Mouse (Mus musculus): Measurements from ENCODE around the gene Gm14862. TPM values are rescaled to one million over a fixed set of nuclear protein-coding genes. Genes with fewer than 3 reads are reported as not detected.
A peak's percentile ranks its signal among the peaks of the same experiment; 100 is the strongest.

The Gm14862 gene
- polyA plus RNA-seq, 1 experiment from 2014 or later: 0.47 TPM

- no peak overlapping the region for H3K4me3 ChIP-seq
- 46% methylated on average over 3 of the region's 3 CpGs for WGBS
- H3K9ac ChIP-seq: no peak overlapping the region
- no peaks in the 10 kb centered on the region for H3K9me3 ChIP-seq
- peak overlapping the region; percentile 69; the same call in 1 of the 2 replicates for H3K4me2 ChIP-seq
- no peak for ATAC-seq (ENCODE audit: extremely low read depth, insufficient number of reproducible peaks, low FRiP score, low TSS enrichment)
- H3K27me3 ChIP-seq (replicated peaks): no peaks in the 10 kb centered on the region; the same call in 1 of the 2 replicates
- 0 out of 2 replicates have a peak overlapping the region, but pooled peaks have one; percentile 59 for H3K27ac ChIP-seq (replicated peaks)
- no peaks in the 10 kb centered on the region for H3K36me3 ChIP-seq
- no peaks in the 10 kb centered on the region; the same call in 1 of the 2 replicates for H3K4me1 ChIP-seq
Observed at GRCm38 (mm10) chrX:9271112-9271511, 14.4 kb upstream of the Gm14862 start.

DNA sequence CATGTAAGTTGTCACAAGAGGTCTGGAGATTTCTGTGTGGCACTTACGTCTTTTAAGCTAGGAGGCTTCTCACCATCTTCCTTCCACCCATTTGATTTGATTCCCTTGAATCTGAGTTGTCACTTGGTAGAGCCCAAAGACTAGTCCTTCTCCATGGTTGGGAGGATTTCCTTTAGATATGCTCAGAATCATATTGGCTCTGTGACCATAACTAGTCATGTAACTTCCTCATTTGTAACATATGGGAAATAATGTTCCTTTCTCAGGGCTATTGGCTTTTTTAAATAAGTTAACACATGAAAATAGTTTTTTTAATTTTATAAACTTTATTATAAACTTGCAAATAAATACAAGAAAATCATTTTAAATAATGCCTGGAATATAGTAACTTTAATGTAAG, 2.6 kb upstream of the Gm14862 start:
- Histone ChIP-seq H3K27me3 (replicated peaks) (no peaks in the 10 kb centered on the region), H3K4me1 (no peaks in the 10 kb centered on the region), H3K9ac (no peak overlapping the region), H3K4me3 (no peak overlapping the region), H3K4me2 (no peak overlapping the region), H3K27ac (replicated peaks) (no peak overlapping the region), H3K9me3 (no peaks in the 10 kb centered on the region), H3K36me3 (no peaks in the 10 kb centered on the region)
- ATAC-seq (ENCODE audit: extremely low read depth, insufficient number of reproducible peaks, low FRiP score, low TSS enrichment): no peak
- 69% methylated on average over 1 of the region's 1 CpGs for WGBS

GRCm38 (mm10) chrX:9257831-9258230, 1.1 kb upstream of the Gm14862 start:
- 75% methylated on average over 7 of the region's 7 CpGs for WGBS
- H3K9ac ChIP-seq: no peak overlapping the region
- H3K4me2 ChIP-seq: no peak overlapping the region
- ATAC-seq (ENCODE audit: extremely low read depth, insufficient number of reproducible peaks, low FRiP score, low TSS enrichment): no peak
- H3K27ac ChIP-seq (replicated peaks): no peak overlapping the region
- H3K4me3 ChIP-seq: no peak overlapping the region
- H3K27me3 ChIP-seq (replicated peaks): no peaks in the 10 kb centered on the region
- no peaks in the 10 kb centered on the region for H3K9me3 ChIP-seq
- H3K4me1 ChIP-seq: no peaks in the 10 kb centered on the region
- H3K36me3 ChIP-seq: no peaks in the 10 kb centered on the region

GRCm38 (mm10) chrX:9254901-9255300, 1.8 kb downstream of the Gm14862 start:
- ATAC-seq (ENCODE audit: extremely low read depth, insufficient number of reproducible peaks, low FRiP score, low TSS enrichment): no peak
- H3K4me1 ChIP-seq: no peaks in the 10 kb centered on the region
- no peak overlapping the region for H3K9ac ChIP-seq
- no peaks in the 10 kb centered on the region for H3K27me3 ChIP-seq (replicated peaks)
- 73% methylated on average over 3 of the region's 3 CpGs for WGBS
- H3K27ac ChIP-seq (replicated peaks): no peak overlapping the region
- H3K36me3 ChIP-seq: no peaks in the 10 kb centered on the region
- no peak overlapping the region for H3K4me3 ChIP-seq
- no peaks in the 10 kb centered on the region for H3K9me3 ChIP-seq
- peak overlapping the region; percentile 27; the same call in 1 of the 2 replicates for H3K4me2 ChIP-seq

GRCm38 (mm10) chrX:9253990-9254389, 2.7 kb downstream of the Gm14862 start:
- Histone ChIP-seq H3K4me2 (no peak overlapping the region), H3K27me3 (replicated peaks) (no peaks in the 10 kb centered on the region), H3K36me3 (no peaks in the 10 kb centered on the region), H3K4me1 (no peaks in the 10 kb centered on the region; the same call in 1 of the 2 replicates), H3K9ac (no peak overlapping the region), H3K9me3 (no peaks in the 10 kb centered on the region), H3K27ac (replicated peaks) (no peak overlapping the region), H3K4me3 (no peak overlapping the region)
- no peak for ATAC-seq (ENCODE audit: extremely low read depth, insufficient number of reproducible peaks, low FRiP score, low TSS enrichment)
- WGBS: 73% methylated on average over 10 of the region's 10 CpGs

GRCm38 (mm10) chrX:9248911-9249310, 7.8 kb downstream of the Gm14862 start:
- 57% methylated on average over 5 of the region's 5 CpGs for WGBS
- H3K36me3 ChIP-seq: no peaks in the 10 kb centered on the region
- H3K4me3 ChIP-seq: no peak overlapping the region
- H3K4me2 ChIP-seq: no peak overlapping the region
- no peak overlapping the region for H3K9ac ChIP-seq
- H3K4me1 ChIP-seq: peaks cover 8% of the 10 kb centered on the region
- no peak for ATAC-seq (ENCODE audit: extremely low read depth, insufficient number of reproducible peaks, low FRiP score, low TSS enrichment)
- H3K27ac ChIP-seq (replicated peaks): no peak overlapping the region
- H3K9me3 ChIP-seq: no peaks in the 10 kb centered on the region
- H3K27me3 ChIP-seq (replicated peaks): no peaks in the 10 kb centered on the region

DNA sequence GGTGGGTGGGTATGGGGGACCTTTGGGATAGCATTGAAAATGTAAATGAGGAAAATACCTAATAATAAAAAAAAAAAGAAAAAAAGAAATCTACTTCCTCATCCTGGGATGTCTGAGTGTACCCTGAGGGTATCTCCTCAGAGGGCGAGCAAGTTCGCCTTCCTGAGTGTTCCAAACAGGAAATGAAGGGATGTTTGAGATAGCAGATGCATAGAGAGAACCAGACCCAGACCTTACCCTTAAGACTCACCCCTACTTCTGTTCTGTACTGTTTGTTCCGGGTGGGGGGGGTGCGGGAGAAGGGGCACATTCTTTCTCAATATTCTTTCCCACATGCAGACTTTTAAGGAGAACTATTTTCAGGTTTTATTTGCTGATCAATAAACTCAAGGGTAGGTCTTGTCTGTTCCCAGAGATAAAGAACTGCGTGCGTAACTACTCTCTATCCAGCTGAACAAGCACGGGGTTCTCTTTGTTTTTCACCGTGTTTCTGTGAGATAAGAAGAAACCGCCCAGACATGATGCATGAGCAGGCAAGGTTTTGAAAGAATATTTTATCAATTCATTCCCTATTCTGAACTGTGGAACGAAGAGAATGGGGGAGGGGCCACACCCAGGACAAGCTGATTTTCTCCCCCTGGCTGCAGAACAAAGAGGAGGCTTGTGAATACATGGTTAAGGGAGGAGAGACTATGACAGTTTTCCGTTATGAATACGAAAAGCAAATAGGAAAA, 11.9 kb downstream of the Gm14862 start:
- H3K27me3 ChIP-seq (replicated peaks): no peaks in the 10 kb centered on the region
- no peak overlapping the region for H3K4me3 ChIP-seq
- no peaks in the 10 kb centered on the region for H3K9me3 ChIP-seq
- peak overlapping the region; percentile 36 for H3K4me2 ChIP-seq
- WGBS: 47% methylated on average over 12 of the region's 12 CpGs
- H3K9ac ChIP-seq: no peak overlapping the region
- ATAC-seq (ENCODE audit: extremely low read depth, insufficient number of reproducible peaks, low FRiP score, low TSS enrichment): no peak
- no peak overlapping the region for H3K27ac ChIP-seq (replicated peaks)
- H3K36me3 ChIP-seq: no peaks in the 10 kb centered on the region
- peaks cover 18% of the 10 kb centered on the region for H3K4me1 ChIP-seq

DNA sequence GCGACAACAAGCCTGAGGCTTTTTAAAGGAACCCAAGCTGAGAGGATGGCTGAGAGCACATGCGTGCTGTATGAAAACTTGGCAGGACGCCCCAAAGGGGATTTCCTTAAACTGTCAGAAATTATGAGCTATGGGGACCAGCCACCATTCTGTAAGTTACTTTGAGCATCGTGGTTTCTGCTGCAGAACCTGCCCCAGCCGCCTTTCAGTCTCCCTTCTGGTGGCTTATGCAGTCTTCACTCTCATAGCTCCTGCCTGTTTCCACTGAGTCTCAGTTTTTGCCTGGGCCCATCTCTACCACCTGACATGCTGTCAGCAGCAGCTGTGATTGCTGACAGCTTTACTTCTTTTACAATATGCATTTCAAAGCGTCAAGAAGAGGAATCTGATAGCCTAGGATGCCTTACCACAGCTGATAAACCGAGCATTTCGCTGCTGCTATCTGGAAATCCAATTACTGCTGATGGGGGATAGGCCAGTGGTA, 13.3 kb downstream of the Gm14862 start:
- no peak overlapping the region for H3K27ac ChIP-seq (replicated peaks)
- H3K36me3 ChIP-seq: no peaks in the 10 kb centered on the region
- H3K27me3 ChIP-seq (replicated peaks): no peaks in the 10 kb centered on the region
- H3K4me1 ChIP-seq: peaks cover 18% of the 10 kb centered on the region
- no peak overlapping the region for H3K4me3 ChIP-seq
- H3K9ac ChIP-seq: no peak overlapping the region
- no peak for ATAC-seq (ENCODE audit: extremely low read depth, insufficient number of reproducible peaks, low FRiP score, low TSS enrichment)
- no peaks in the 10 kb centered on the region for H3K9me3 ChIP-seq
- 27% methylated on average over 8 of the region's 8 CpGs for whole genome bisulfite sequencing
- H3K4me2 ChIP-seq: peak overlapping the region; percentile 11; the same call in 1 of the 2 replicates

DNA sequence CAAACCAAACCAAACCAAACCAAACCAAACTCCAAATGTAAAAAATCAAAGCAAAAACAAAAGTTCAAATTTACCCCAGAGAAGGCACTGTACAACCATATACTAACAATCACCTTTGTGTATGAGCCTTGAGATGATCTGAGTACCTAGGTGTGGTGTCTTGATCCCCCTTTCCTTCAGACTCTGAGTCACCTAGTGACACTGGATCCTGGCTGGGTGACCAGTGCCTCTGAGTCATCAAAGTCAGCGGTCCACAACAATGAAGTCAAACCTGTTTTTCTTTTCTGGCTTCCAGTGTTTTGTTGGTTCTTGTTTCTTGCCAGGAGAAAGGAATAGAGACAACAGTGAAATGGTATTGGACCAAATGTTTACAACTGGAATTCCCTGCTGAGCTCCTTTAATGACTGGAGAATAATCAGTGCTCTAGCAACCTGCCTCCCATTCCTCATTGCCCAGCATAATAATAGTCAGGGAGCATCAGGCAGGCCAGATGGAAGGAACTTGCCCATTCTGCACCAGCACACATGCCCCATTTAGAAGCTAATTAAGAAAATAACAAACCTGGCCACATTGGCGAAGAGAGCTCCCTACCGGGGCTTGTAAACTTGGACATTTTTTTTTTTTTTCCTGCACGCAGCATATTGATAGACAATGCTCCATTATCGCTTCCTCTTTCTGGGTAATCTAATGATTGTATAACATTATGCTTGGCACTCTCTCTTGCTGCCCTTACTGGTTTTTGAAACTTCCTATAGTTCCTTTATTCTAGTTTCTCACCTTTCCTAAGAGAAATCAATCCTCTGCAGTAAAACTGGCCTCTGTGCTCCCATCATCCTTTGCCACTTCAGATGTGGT, 15.7 kb downstream of the Gm14862 start:
- no peaks in the 10 kb centered on the region for H3K9me3 ChIP-seq
- ATAC-seq (ENCODE audit: extremely low read depth, insufficient number of reproducible peaks, low FRiP score, low TSS enrichment): no peak

GRCm38 (mm10) chrX:9227105-9227504, 29.6 kb downstream of the Gm14862 start:
- no peak overlapping the region for H3K9ac ChIP-seq
- H3K4me1 ChIP-seq: no peaks in the 10 kb centered on the region
- no peak overlapping the region for H3K27ac ChIP-seq (replicated peaks)
- no peaks in the 10 kb centered on the region for H3K27me3 ChIP-seq (replicated peaks)
- no peaks in the 10 kb centered on the region for H3K36me3 ChIP-seq
- no peak overlapping the region for H3K4me2 ChIP-seq
- H3K9me3 ChIP-seq: peaks cover 3% of the 10 kb centered on the region; the same call in 1 of the 2 replicates
- 65% methylated on average over 2 of the region's 2 CpGs for WGBS
- no peak overlapping the region for H3K4me3 ChIP-seq
- no peak for ATAC-seq (ENCODE audit: extremely low read depth, insufficient number of reproducible peaks, low FRiP score, low TSS enrichment)

More for the DNA sequence above, 15.7 kb downstream of the Gm14862 start:
- 82% methylated on average over 5 of the region's 5 CpGs for WGBS
- Histone ChIP-seq H3K27ac (replicated peaks) (no peak overlapping the region), H3K4me1 (peaks cover 18% of the 10 kb centered on the region), H3K4me2 (no peak overlapping the region), H3K27me3 (replicated peaks) (no peaks in the 10 kb centered on the region), H3K9ac (no peak overlapping the region), H3K4me3 (no peak overlapping the region), H3K36me3 (no peaks in the 10 kb centered on the region)

GRCm38 (mm10) chrX:9222412-9223221, 34.1 kb downstream of the Gm14862 start:
- H3K36me3 ChIP-seq: no peaks in the 10 kb centered on the region
- H3K4me3 ChIP-seq: no peak overlapping the region
- WGBS: 77% methylated on average over 3 of the region's 3 CpGs
- no peak overlapping the region for H3K4me2 ChIP-seq
- H3K27me3 ChIP-seq (replicated peaks): no peaks in the 10 kb centered on the region
- no peak for ATAC-seq (ENCODE audit: extremely low read depth, insufficient number of reproducible peaks, low FRiP score, low TSS enrichment)
- peaks cover 3% of the 10 kb centered on the region; the same call in 1 of the 2 replicates for H3K9me3 ChIP-seq
- no peak overlapping the region for H3K27ac ChIP-seq (replicated peaks)
- H3K9ac ChIP-seq: no peak overlapping the region
- no peaks in the 10 kb centered on the region for H3K4me1 ChIP-seq

All from heart, embryonic 13.5 days (tissue).